Mouse (Mus musculus): Measurements from ENCODE around the gene Magi3. TPM values are rescaled to one million over a fixed set of nuclear protein-coding genes. Genes with fewer than 3 reads are reported as not detected.

Gene Magi3
- polyA plus RNA-seq (2014; fragmentation: Nextera tagmentation; extraction: Ambion mirVana), result 5.1 and 5.5 TPM in 2 replicates

- no peaks in the 10 kb centered on the region for H3K9me3 ChIP-seq (replicated peaks; ENCODE audit: control insufficient read depth, low read length)
- WGBS, result under 1% methylated on average over 39 of the region's 46 CpGs
- peak; percentile 100 for ATAC-seq
Observed at GRCm38 (mm10) chr3:104220295-104220965, at the start of gene Magi3. Gene Magi3 (minus strand): TSS chr3:104220374.

GRCm38 (mm10) chr3:104264530-104265145 lies 44.5 kb upstream of the Magi3 start:
- H3K4me1 ChIP-seq (ENCODE audit: control insufficient read depth, insufficient read depth, low read length), result peaks cover 3% of the 10 kb centered on the region; the same call in 1 of the 2 replicates
- no peaks in the 10 kb centered on the region for H3K36me3 ChIP-seq (ENCODE audit: control insufficient read depth, insufficient read depth, low read length)
- H3K9ac ChIP-seq (ENCODE audit: low read length), result no peak overlapping the region
- H3K4me2 ChIP-seq (ENCODE audit: low read length), result no peak overlapping the region
- DNase-seq (ENCODE audit: low spot score), result no peak
- no peak overlapping the region for H3K4me3 ChIP-seq (ENCODE audit: low read depth, low read length)
- no peak for ATAC-seq
- WGBS, result 89% methylated on average over 6 of the region's 6 CpGs
- no peaks in the 10 kb centered on the region for H3K9me3 ChIP-seq (replicated peaks; ENCODE audit: control insufficient read depth, low read length)
- no peaks in the 10 kb centered on the region for H3K27me3 ChIP-seq (replicated peaks; ENCODE audit: control insufficient read depth, insufficient read depth, low read length)
- H3K27ac ChIP-seq (ENCODE audit: low read depth, low read length), result no peak overlapping the region

More at GRCm38 (mm10) chr3:104220295-104220965, at the start of gene Magi3:
- Histone ChIP-seq H3K4me1 (ENCODE audit: control insufficient read depth, insufficient read depth, low read length) (peaks cover 9% of the 10 kb centered on the region), H3K9ac (ENCODE audit: low read length) (peak within 1 kb of the TSS; percentile 86), H3K4me3 (ENCODE audit: low read depth, low read length) (peak within 1 kb of the TSS; percentile 84), H3K27ac (ENCODE audit: low read depth, low read length) (peak within 1 kb of the TSS; percentile 97), H3K27me3 (replicated peaks; ENCODE audit: control insufficient read depth, insufficient read depth, low read length) (no peaks in the 10 kb centered on the region), H3K4me2 (ENCODE audit: low read length) (peak within 1 kb of the TSS; percentile 74), H3K36me3 (ENCODE audit: control insufficient read depth, insufficient read depth, low read length) (no peaks in the 10 kb centered on the region)
- peak; percentile 99 for DNase-seq (ENCODE audit: low spot score)

GRCm38 (mm10) chr3:104260221-104260620 lies 40.0 kb upstream of the Magi3 start:
- no peak overlapping the region for H3K27ac ChIP-seq (ENCODE audit: low read depth, low read length)
- H3K27me3 ChIP-seq (replicated peaks; ENCODE audit: control insufficient read depth, insufficient read depth, low read length), result no peaks in the 10 kb centered on the region
- ATAC-seq (no peak), DNase-seq (ENCODE audit: low spot score) (no peak)
- no peaks in the 10 kb centered on the region for H3K36me3 ChIP-seq (ENCODE audit: control insufficient read depth, insufficient read depth, low read length)
- no peak overlapping the region for H3K4me3 ChIP-seq (ENCODE audit: low read depth, low read length)
- WGBS, result 57% methylated on average over 5 of the region's 5 CpGs
- peaks cover 3% of the 10 kb centered on the region; the same call in 1 of the 2 replicates for H3K4me1 ChIP-seq (ENCODE audit: control insufficient read depth, insufficient read depth, low read length)
- H3K9ac ChIP-seq (ENCODE audit: low read length), result no peak overlapping the region
- H3K4me2 ChIP-seq (ENCODE audit: low read length), result no peak overlapping the region
- no peaks in the 10 kb centered on the region for H3K9me3 ChIP-seq (replicated peaks; ENCODE audit: control insufficient read depth, low read length)

- Histone ChIP-seq H3K27me3 (replicated peaks; ENCODE audit: control insufficient read depth, insufficient read depth, low read length) (no peaks in the 10 kb centered on the region), H3K9ac (ENCODE audit: low read length) (no peak overlapping the region), H3K4me1 (ENCODE audit: control insufficient read depth, insufficient read depth, low read length) (peaks cover 3% of the 10 kb centered on the region; the same call in 1 of the 2 replicates), H3K36me3 (ENCODE audit: control insufficient read depth, insufficient read depth, low read length) (no peaks in the 10 kb centered on the region), H3K4me3 (ENCODE audit: low read depth, low read length) (no peak overlapping the region), H3K27ac (ENCODE audit: low read depth, low read length) (no peak overlapping the region), H3K9me3 (replicated peaks; ENCODE audit: control insufficient read depth, low read length) (no peaks in the 10 kb centered on the region), H3K4me2 (ENCODE audit: low read length) (no peak overlapping the region)
- ATAC-seq (no peak), DNase-seq (ENCODE audit: low spot score) (no peak)
- 82% methylated on average over 4 of the region's 4 CpGs for WGBS
Observed at GRCm38 (mm10) chr3:104259168-104259567, 39.0 kb upstream of the Magi3 start.

DNA sequence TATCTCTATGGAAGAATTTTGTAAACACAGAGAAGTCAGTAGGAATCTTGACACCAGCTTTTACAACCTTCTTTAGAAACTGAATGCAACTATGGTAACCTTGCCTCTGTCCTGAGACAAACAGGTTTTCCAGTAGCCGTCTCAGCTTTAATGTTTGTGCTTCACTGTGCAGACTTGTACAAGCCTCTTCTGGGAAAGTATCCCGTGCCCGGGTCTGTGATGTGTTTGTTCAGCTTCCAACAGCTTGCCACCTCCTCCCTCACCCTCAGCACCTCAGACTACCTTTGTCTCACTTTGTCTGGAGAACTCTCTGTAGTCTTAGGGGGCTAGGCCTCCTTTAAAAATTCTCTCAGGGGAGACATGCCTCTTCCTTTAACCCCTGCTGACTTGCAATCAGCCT lies 36.9 kb upstream of the Magi3 start:
- no peaks in the 10 kb centered on the region for H3K9me3 ChIP-seq (replicated peaks; ENCODE audit: control insufficient read depth, low read length)
- no peak overlapping the region for H3K4me3 ChIP-seq (ENCODE audit: low read depth, low read length)
- H3K27ac ChIP-seq (ENCODE audit: low read depth, low read length), result no peak overlapping the region
- H3K9ac ChIP-seq (ENCODE audit: low read length), result no peak overlapping the region
- H3K4me1 ChIP-seq (ENCODE audit: control insufficient read depth, insufficient read depth, low read length), result peaks cover 3% of the 10 kb centered on the region; the same call in 1 of the 2 replicates
- no peak overlapping the region for H3K4me2 ChIP-seq (ENCODE audit: low read length)
- H3K36me3 ChIP-seq (ENCODE audit: control insufficient read depth, insufficient read depth, low read length), result no peaks in the 10 kb centered on the region
- ATAC-seq (no peak), DNase-seq (ENCODE audit: low spot score) (no peak)
- WGBS, result 79% methylated on average over 3 of the region's 3 CpGs
- H3K27me3 ChIP-seq (replicated peaks; ENCODE audit: control insufficient read depth, insufficient read depth, low read length), result no peaks in the 10 kb centered on the region

- Histone ChIP-seq H3K27ac (ENCODE audit: low read depth, low read length) (no peak overlapping the region), H3K27me3 (replicated peaks; ENCODE audit: control insufficient read depth, insufficient read depth, low read length) (no peaks in the 10 kb centered on the region), H3K4me2 (ENCODE audit: low read length) (no peak overlapping the region), H3K9me3 (replicated peaks; ENCODE audit: control insufficient read depth, low read length) (no peaks in the 10 kb centered on the region), H3K9ac (ENCODE audit: low read length) (no peak overlapping the region), H3K4me3 (ENCODE audit: low read depth, low read length) (no peak overlapping the region), H3K36me3 (ENCODE audit: control insufficient read depth, insufficient read depth, low read length) (no peaks in the 10 kb centered on the region), H3K4me1 (ENCODE audit: control insufficient read depth, insufficient read depth, low read length) (no peaks in the 10 kb centered on the region)
- DNase-seq (ENCODE audit: low spot score) (no peak), ATAC-seq (no peak)
- WGBS, result 53% methylated on average over 3 of the region's 3 CpGs
Observed at GRCm38 (mm10) chr3:104253760-104254159, 33.6 kb upstream of the Magi3 start.

DNA sequence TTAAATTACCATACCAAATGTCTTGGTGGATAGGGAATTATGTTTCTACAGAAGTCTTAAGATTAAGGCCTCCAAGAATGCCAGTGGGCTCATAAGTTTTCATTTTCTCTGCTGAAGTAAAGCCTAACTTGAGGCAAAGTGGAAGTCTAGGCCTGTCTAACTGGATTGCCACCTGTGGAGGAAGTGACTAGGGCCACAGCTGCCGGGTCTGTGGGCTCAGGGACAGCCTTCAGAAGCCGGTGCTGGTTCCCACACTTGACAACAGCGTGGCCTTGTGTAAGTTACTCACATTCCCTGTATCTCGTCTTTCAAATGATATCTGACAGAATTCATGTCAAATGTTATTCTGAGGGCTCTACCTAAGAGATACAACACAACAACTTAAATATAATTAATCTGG lies 27.7 kb upstream of the Magi3 start:
- 86% methylated on average over 4 of the region's 4 CpGs for WGBS
- Histone ChIP-seq H3K4me3 (ENCODE audit: low read depth, low read length) (no peak overlapping the region), H3K9me3 (replicated peaks; ENCODE audit: control insufficient read depth, low read length) (no peaks in the 10 kb centered on the region), H3K36me3 (ENCODE audit: control insufficient read depth, insufficient read depth, low read length) (no peaks in the 10 kb centered on the region), H3K27me3 (replicated peaks; ENCODE audit: control insufficient read depth, insufficient read depth, low read length) (no peaks in the 10 kb centered on the region), H3K4me2 (ENCODE audit: low read length) (no peak overlapping the region), H3K4me1 (ENCODE audit: control insufficient read depth, insufficient read depth, low read length) (no peaks in the 10 kb centered on the region), H3K9ac (ENCODE audit: low read length) (no peak overlapping the region), H3K27ac (ENCODE audit: low read depth, low read length) (no peak overlapping the region)
- DNase-seq (ENCODE audit: low spot score) (no peak), ATAC-seq (no peak)

GRCm38 (mm10) chr3:104247057-104247456 lies 26.9 kb upstream of the Magi3 start:
- no peak overlapping the region for H3K4me2 ChIP-seq (ENCODE audit: low read length)
- 77% methylated on average over 1 of the region's 1 CpGs for WGBS
- H3K4me3 ChIP-seq (ENCODE audit: low read depth, low read length), result no peak overlapping the region
- H3K36me3 ChIP-seq (ENCODE audit: control insufficient read depth, insufficient read depth, low read length), result no peaks in the 10 kb centered on the region
- no peaks in the 10 kb centered on the region for H3K27me3 ChIP-seq (replicated peaks; ENCODE audit: control insufficient read depth, insufficient read depth, low read length)
- ATAC-seq (no peak), DNase-seq (ENCODE audit: low spot score) (no peak)
- no peaks in the 10 kb centered on the region for H3K9me3 ChIP-seq (replicated peaks; ENCODE audit: control insufficient read depth, low read length)
- H3K9ac ChIP-seq (ENCODE audit: low read length), result no peak overlapping the region
- H3K27ac ChIP-seq (ENCODE audit: low read depth, low read length), result no peak overlapping the region
- H3K4me1 ChIP-seq (ENCODE audit: control insufficient read depth, insufficient read depth, low read length), result no peaks in the 10 kb centered on the region

DNA sequence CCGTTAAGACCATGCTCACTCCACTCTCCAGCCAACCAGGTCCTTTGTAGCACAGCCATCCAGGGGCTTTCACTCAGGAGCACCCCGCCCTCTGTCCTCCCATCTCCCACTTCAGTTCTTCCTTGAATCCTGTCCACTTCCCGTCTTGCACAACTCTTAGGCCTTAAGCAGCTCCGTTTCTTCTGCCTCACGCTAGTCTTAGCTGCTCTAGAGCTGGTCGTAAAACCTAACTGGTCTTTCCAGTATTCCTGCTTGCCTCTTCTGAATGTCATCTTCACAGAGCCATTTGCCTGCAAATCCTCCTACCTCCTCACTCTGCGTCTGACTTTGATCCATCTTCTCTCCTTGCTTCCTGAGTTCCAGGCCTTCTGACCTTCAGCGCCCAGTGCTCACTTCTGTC lies 24.2 kb upstream of the Magi3 start:
- H3K4me1 ChIP-seq (ENCODE audit: control insufficient read depth, insufficient read depth, low read length), result no peaks in the 10 kb centered on the region
- no peak for DNase-seq (ENCODE audit: low spot score)
- 94% methylated on average over 8 of the region's 8 CpGs for WGBS
- H3K27ac ChIP-seq (ENCODE audit: low read depth, low read length), result no peak overlapping the region
- no peak overlapping the region for H3K9ac ChIP-seq (ENCODE audit: low read length)
- ATAC-seq, result no peak
- H3K9me3 ChIP-seq (replicated peaks; ENCODE audit: control insufficient read depth, low read length), result no peaks in the 10 kb centered on the region
- H3K4me2 ChIP-seq (ENCODE audit: low read length), result no peak overlapping the region
- H3K4me3 ChIP-seq (ENCODE audit: low read depth, low read length), result no peak overlapping the region
- no peaks in the 10 kb centered on the region for H3K27me3 ChIP-seq (replicated peaks; ENCODE audit: control insufficient read depth, insufficient read depth, low read length)
- no peaks in the 10 kb centered on the region for H3K36me3 ChIP-seq (ENCODE audit: control insufficient read depth, insufficient read depth, low read length)
